ENCODE assay signal across 1 mouse cellular context in genomic region chr10:40273938-40274337, GRCm38 (mm10).
TF ChIP-seq lines count a peak whose summit lies in the region.

No protein-coding gene starts in this region.

TF ChIP-seq in MEL, 35 proteins besides CTCF, POLR2A, EP300 and RAD21 (continued from another document):
- peak; percentile 96 for TF ChIP-seq TAL1 (IDR thresholded peaks at IDR 0.05; ENCODE audit: low read length)
- TF ChIP-seq GABPA (IDR thresholded peaks at IDR 0.05; ENCODE audit: low read depth, low read length) = no peak
- no peak for TF ChIP-seq ZC3H11A (IDR thresholded peaks at IDR 0.05; ENCODE audit: low read depth, low read length)
- TF ChIP-seq USF1 (IDR thresholded peaks at IDR 0.05; ENCODE audit: low read depth, low read length) = no peak
- TF ChIP-seq ELF1 (IDR thresholded peaks at IDR 0.05; ENCODE audit: low read depth, low read length) = no peak
- TF ChIP-seq UBTF (IDR thresholded peaks at IDR 0.05; ENCODE audit: borderline replicate concordance, insufficient read depth, low read depth, low read length) = no peak
- TF ChIP-seq MYB (IDR thresholded peaks at IDR 0.05; ENCODE audit: low read depth, low read length) = no peak
- TF ChIP-seq TCF12 (IDR thresholded peaks at IDR 0.05; ENCODE audit: low read depth, low read length) = peak; percentile 85
- no peak; the same call in 1 of the 2 replicates for TF ChIP-seq TBP (IDR thresholded peaks at IDR 0.05; ENCODE audit: low read depth, low read length)
- no peak for TF ChIP-seq NELFE (IDR thresholded peaks at IDR 0.05; ENCODE audit: low read depth, low read length)
- no peak for TF ChIP-seq CHD2 (IDR thresholded peaks at IDR 0.05; ENCODE audit: low read length)
- no peak for TF ChIP-seq HCFC1 (IDR thresholded peaks at IDR 0.05; ENCODE audit: low read depth, low read length)
- TF ChIP-seq USF2 (IDR thresholded peaks at IDR 0.05; ENCODE audit: borderline replicate concordance in 1 of 2, insufficient read depth in 1 of 2, low read depth in 1 of 2, low read length in 2 of 2) = no peak
- no peak for TF ChIP-seq ZMIZ1 (IDR thresholded peaks at IDR 0.05; ENCODE audit: low read depth, low read length)
- no peak for TF ChIP-seq SMC3 (IDR thresholded peaks at IDR 0.05; ENCODE audit: low read depth, low read length)
- no peak for TF ChIP-seq MAFK (IDR thresholded peaks at IDR 0.05; ENCODE audit: borderline replicate concordance, low read depth, low read length)
- no peak for TF ChIP-seq CHD1 (IDR thresholded peaks at IDR 0.05; ENCODE audit: low read depth, low read length)
